Mouse (Mus musculus) CH12.LX (cell line): ENCODE data around the gene Cacna1i. TPM values are rescaled to one million over a fixed set of nuclear protein-coding genes. Genes with fewer than 3 reads are reported as not detected.

Source experiments
- DNase-seq: peaks from one replicate; pipeline ENCODE4 v3.0.0-alpha.2; 2013; ENCODE audit errors: extremely low read depth
- H3K27ac ChIP-seq: 2 replicates; pipeline ENCODE4 v1.5.1; 2012; ENCODE audit warnings: low read depth, mild to moderate bottlenecking, control low read depth, moderate library complexity; ENCODE audit not compliant: insufficient read depth
- H3K27me3 ChIP-seq: replicated peaks from 2 replicates; pipeline ENCODE3; 2012; ENCODE audit warnings: inconsistent platforms
- H3K36me3 ChIP-seq, 2 experiments: replicated peaks in 1 of 2; 2 replicates each; pipeline versions ENCODE3 to v1.6.1; 2012; ENCODE audit warnings: inconsistent platforms in 1 of 2, low read length in 1 of 2, mild to moderate bottlenecking in 1 of 2, mixed read lengths in 1 of 2, moderate library complexity in 1 of 2; ENCODE audit not compliant: control insufficient read depth in 1 of 2, insufficient read depth in 1 of 2
- H3K4me1 ChIP-seq, 2 experiments: 2 replicates each; pipeline ENCODE4 v1.6.1; 2012; ENCODE audit warnings: inconsistent platforms in 1 of 2, moderate library complexity in 1 of 2; ENCODE audit not compliant: insufficient read depth in 2 of 2, control insufficient read depth in 1 of 2
- H3K4me2 ChIP-seq: 2 replicates; pipeline ENCODE4 v1.6.1; 2012; ENCODE audit warnings: low read depth, mild to moderate bottlenecking, control low read depth; ENCODE audit not compliant: poor library complexity, insufficient read depth, severe bottlenecking
- H3K4me3 ChIP-seq, 3 experiments: fragments of 150-350 bp in 1 of 3; sonication (generic) in 1 of 3; replicated peaks in 1 of 3; 2 replicates each; pipeline versions ENCODE3 to v1.5.1; 2011 to 2012; ENCODE audit warnings: low read depth in 2 of 3, low read length in 2 of 3, mild to moderate bottlenecking in 2 of 3, moderate library complexity in 2 of 3, control low read depth in 1 of 3, improper control_type of control experiment in 1 of 3, inconsistent platforms in 1 of 3, mixed read lengths in 1 of 3; ENCODE audit not compliant: poor library complexity in 1 of 3
- H3K79me2 ChIP-seq: replicated peaks from 2 replicates; pipeline ENCODE4 v1.6.1; 2012; ENCODE audit warnings: mild to moderate bottlenecking, moderate library complexity; ENCODE audit not compliant: control insufficient read depth, poor library complexity, insufficient read depth, severe bottlenecking; ENCODE audit errors: extremely low read depth
- H3K9ac ChIP-seq: 2 replicates; pipeline ENCODE4 v1.6.1; 2012; ENCODE audit warnings: low read depth, mild to moderate bottlenecking, control low read depth, moderate library complexity; ENCODE audit not compliant: insufficient read depth
- H3K9me3 ChIP-seq: replicated peaks from 2 replicates; pipeline ENCODE3; 2012; ENCODE audit warnings: low read length, inconsistent platforms, mixed read lengths
- BHLHE40 ChIP-seq: IDR thresholded peaks from 2 replicates; pipeline ENCODE4 v1.6.1; 2011; ENCODE audit warnings: mild to moderate bottlenecking, low read depth, low read length, improper control_type of control experiment
- CHD2 ChIP-seq: IDR thresholded peaks from 2 replicates; pipeline ENCODE4 v1.6.1; 2011; ENCODE audit warnings: low read length, improper control_type of control experiment
- CTCF ChIP-seq, 2 experiments: IDR thresholded peaks in 1 of 2; conservative IDR thresholded peaks in 1 of 2; 2 replicates each; pipeline ENCODE4 v1.5.1; 2011 to 2012; ENCODE audit warnings: low read depth in 2 of 2, low read length in 2 of 2, improper control_type of control experiment in 1 of 2, inconsistent platforms in 1 of 2, mild to moderate bottlenecking in 1 of 2, moderate library complexity in 1 of 2
- E2F4 ChIP-seq: IDR thresholded peaks from 2 replicates; pipeline ENCODE4 v1.6.1; 2011; ENCODE audit warnings: low read depth, low read length, improper control_type of control experiment; ENCODE audit not compliant: insufficient replicate concordance
- HCFC1 ChIP-seq: IDR thresholded peaks from 2 replicates; pipeline ENCODE4 v1.6.1; 2012; ENCODE audit warnings: low read depth, mild to moderate bottlenecking, inconsistent platforms, low read length, improper control_type of control experiment
- JUND ChIP-seq: conservative IDR thresholded peaks from 2 replicates; pipeline ENCODE4 v1.6.1; 2011; ENCODE audit warnings: low read depth, low read length, improper control_type of control experiment
- MAFK ChIP-seq: IDR thresholded peaks from 2 replicates; pipeline ENCODE4 v1.6.1; 2011; ENCODE audit warnings: low read length, improper control_type of control experiment; ENCODE audit not compliant: insufficient replicate concordance
- MEF2A ChIP-seq: IDR thresholded peaks from 2 replicates; pipeline ENCODE4 v1.6.1; 2014; ENCODE audit warnings: low read depth, mild to moderate bottlenecking, inconsistent platforms, low read length, improper control_type of control experiment, borderline replicate concordance
- MYC ChIP-seq: IDR thresholded peaks from 2 replicates; pipeline ENCODE4 v1.6.1; 2011; ENCODE audit warnings: low read depth, mild to moderate bottlenecking, improper control_type of control experiment, low read length
- NRF1 ChIP-seq: IDR thresholded peaks from 2 replicates; pipeline ENCODE4 v1.6.1; 2014; ENCODE audit warnings: low read depth, mild to moderate bottlenecking, inconsistent platforms, low read length, improper control_type of control experiment, moderate library complexity
- PAX5 ChIP-seq: IDR thresholded peaks from 2 replicates; pipeline ENCODE4 v1.6.1; 2012; ENCODE audit warnings: low read length, inconsistent platforms, mixed read lengths
- POLR2A ChIP-seq: IDR thresholded peaks from 2 replicates; pipeline ENCODE4 v1.6.1; 2011; ENCODE audit warnings: low read depth, mild to moderate bottlenecking, improper control_type of control experiment, low read length
- POLR2AphosphoS2 ChIP-seq: IDR thresholded peaks from 2 replicates; pipeline ENCODE4 v1.6.1; 2011; ENCODE audit warnings: low read depth, low read length, improper control_type of control experiment
- SMC3 ChIP-seq: IDR thresholded peaks from 2 replicates; pipeline ENCODE4 v1.6.1; 2011; ENCODE audit warnings: low read depth, low read length, improper control_type of control experiment
- TBP ChIP-seq: conservative IDR thresholded peaks from 2 replicates; pipeline ENCODE4 v1.6.1; 2011; ENCODE audit warnings: low read depth, low read length, improper control_type of control experiment
- UBTF ChIP-seq: IDR thresholded peaks from 2 replicates; pipeline ENCODE4 v1.6.1; 2012; ENCODE audit warnings: low read depth, mild to moderate bottlenecking, inconsistent platforms, low read length, improper control_type of control experiment, moderate library complexity
- ZKSCAN1 ChIP-seq: IDR thresholded peaks from 2 replicates; pipeline ENCODE4 v1.6.1; 2012; ENCODE audit warnings: low read depth, inconsistent platforms, low read length, improper control_type of control experiment, borderline replicate concordance
- ZMIZ1 ChIP-seq: IDR thresholded peaks from 2 replicates; pipeline ENCODE4 v1.6.1; 2012; ENCODE audit warnings: low read depth, mild to moderate bottlenecking, inconsistent platforms, low read length, improper control_type of control experiment
- dilution Hi-C: fragments of 300-500 bp; cut with MboI; formaldehyde crosslinking; loops from 2 replicates; pipeline ENCODE4 v1.14.3; 2020; ENCODE audit warnings: low sequenced_read_pairs; ENCODE audit not compliant: extremely low pct_unique_long_range_greater_than_20kb, extremely low pct_ligation_motif_present
- in situ Hi-C: fragments of 300-500 bp; cut with MboI; formaldehyde crosslinking; loops from 3 replicates; pipeline ENCODE4 v1.14.3; 2019; ENCODE audit warnings: low sequenced_read_pairs, low pct_ligation_motif_present, low pct_unique_long_range_greater_than_20kb, mixed read lengths
- polyA plus RNA-seq: library from polyadenylated mRNA; unstranded; fragments of >175 nt; gene quantifications from 2 replicates; pipeline ENCODE4 v1.2.1, GENCODE M21; 2012; ENCODE audit warnings: low read depth; ENCODE audit not compliant: insufficient read length
- total RNA-seq, 2 experiments: library from RNA; depleted of rRNA; stranded (reverse); fragments of 300-350 nt in 1 of 2; fragments of >200 nt in 1 of 2; gene quantifications; 2 replicates each; pipeline ENCODE4 v1.2.3; 2012 to 2014

Gene Cacna1i
- total and polyA plus RNA-seq, 3 experiments = under 0.01 TPM; not detected in 2

DNA sequence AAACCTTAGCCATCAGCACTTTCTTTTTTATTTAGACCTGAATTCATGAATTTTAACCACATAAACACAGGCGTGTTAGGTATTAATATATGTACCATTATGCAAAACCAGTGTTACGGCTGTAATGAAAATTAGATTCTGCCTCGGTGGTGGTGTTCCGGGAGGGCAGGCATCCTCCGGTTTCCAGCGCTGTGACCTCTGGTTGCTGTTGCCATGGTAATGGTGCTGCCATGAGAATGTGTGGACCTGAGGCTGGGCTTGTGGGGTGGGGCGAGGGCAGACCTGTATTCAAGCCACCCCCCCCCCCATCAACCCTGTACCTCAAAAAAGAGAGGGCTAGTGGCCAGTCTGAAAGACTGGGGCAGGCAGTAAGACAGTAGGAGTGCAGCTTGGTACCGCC lies 114.9 kb downstream of the Cacna1i start:
- DNase-seq = no peak
- no peak for TF ChIP-seq JUND
- no peak for TF ChIP-seq POLR2A
- no peak for TF ChIP-seq POLR2AphosphoS2
- TF ChIP-seq ZMIZ1 = no peak
- TF ChIP-seq TBP = no peak
- no peak for TF ChIP-seq ZKSCAN1
- no peak for TF ChIP-seq CTCF (conservative IDR thresholded peaks at IDR 0.05 in 1 of 2, IDR thresholded peaks at IDR 0.05 in 1 of 2; ENCODE audit: low read depth in 2 of 2, low read length in 2 of 2)
- H3K79me2 ChIP-seq = no peaks in the 10 kb centered on the region
- H3K4me3 ChIP-seq = no peak overlapping the region
- peaks cover 65% of the 10 kb centered on the region for H3K27me3 ChIP-seq
- H3K36me3 ChIP-seq = no peaks in the 10 kb centered on the region
- dilution Hi-C loops = no loop called here
- no peak overlapping the region for H3K9ac ChIP-seq
- H3K9me3 ChIP-seq = peaks cover 27% of the 10 kb centered on the region
- no peak overlapping the region for H3K4me2 ChIP-seq
- no peaks in the 10 kb centered on the region for H3K4me1 ChIP-seq
- no peak overlapping the region for H3K27ac ChIP-seq
- in situ Hi-C loops = no loop called here

DNA sequence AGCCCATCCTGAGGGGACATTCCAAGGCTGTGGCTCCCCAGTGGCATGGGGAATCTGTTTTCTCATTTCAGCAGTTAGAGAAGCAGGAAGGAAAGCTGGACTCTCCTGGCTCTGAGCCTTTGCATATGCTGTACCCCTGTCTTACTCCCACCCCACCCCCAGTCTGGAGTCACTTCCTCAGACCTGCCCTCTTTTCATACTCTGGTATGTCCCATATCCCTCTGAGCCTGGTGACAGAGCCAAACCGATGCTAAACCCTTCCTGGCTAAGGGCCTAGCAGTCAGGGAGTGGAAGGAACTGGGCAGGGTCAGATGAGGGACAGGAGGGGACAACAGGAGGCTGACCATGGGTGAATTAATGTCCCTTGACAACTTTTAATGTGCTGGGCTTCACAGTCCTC lies 120.8 kb downstream of the Cacna1i start:
- H3K4me3 ChIP-seq = no peak overlapping the region
- in situ Hi-C loops = no loop called here
- no peak overlapping the region for H3K27ac ChIP-seq
- no peaks in the 10 kb centered on the region for H3K79me2 ChIP-seq
- H3K9ac ChIP-seq = no peak overlapping the region
- no peaks in the 10 kb centered on the region for H3K4me1 ChIP-seq
- no peak overlapping the region for H3K4me2 ChIP-seq
- H3K9me3 ChIP-seq = peaks cover 14% of the 10 kb centered on the region
- no peak for TF ChIP-seq BHLHE40
- TF ChIP-seq POLR2A = no peak
- no peak for TF ChIP-seq HCFC1
- no peak for TF ChIP-seq MAFK
- no peak for TF ChIP-seq MEF2A
- no peak for TF ChIP-seq UBTF
- TF ChIP-seq ZKSCAN1 = no peak
- TF ChIP-seq MYC = no peak
- no peak for TF ChIP-seq CHD2
- no peak for TF ChIP-seq CTCF (conservative IDR thresholded peaks at IDR 0.05 in 1 of 2, IDR thresholded peaks at IDR 0.05 in 1 of 2; ENCODE audit: low read depth in 2 of 2, low read length in 2 of 2)
- TF ChIP-seq, all 38 proteins: peak for 0
- dilution Hi-C loops = no loop called here
- Histone ChIP-seq H3K27me3 (peaks cover 85% of the 10 kb centered on the region), H3K36me3 (no peaks in the 10 kb centered on the region)
- no peak for DNase-seq

DNA sequence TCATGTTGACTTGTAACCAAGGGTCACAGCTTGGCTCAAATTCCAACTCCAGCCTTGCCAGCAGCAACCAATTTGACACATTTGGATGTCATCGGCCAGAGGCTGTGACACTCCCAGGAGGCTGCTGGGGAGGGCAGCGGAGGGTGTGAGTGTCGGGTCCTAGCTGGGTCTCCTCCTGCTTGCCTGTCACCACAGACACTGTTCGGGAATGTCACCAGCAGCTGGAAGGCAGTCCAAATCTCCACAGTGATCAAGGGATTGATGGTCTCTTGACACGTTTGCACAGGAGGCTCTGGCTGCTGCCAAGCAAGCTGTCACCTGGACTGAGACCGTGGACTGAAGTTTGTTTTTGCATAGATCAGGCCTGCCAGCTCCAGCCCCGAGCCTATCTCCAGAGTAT lies 123.6 kb downstream of the Cacna1i start:
- no peaks in the 10 kb centered on the region for H3K4me1 ChIP-seq
- H3K9ac ChIP-seq = no peak overlapping the region
- dilution Hi-C loops (no loop called here), in situ Hi-C loops (no loop called here)
- TF ChIP-seq PAX5 = no peak
- no peak for TF ChIP-seq E2F4
- no peak for TF ChIP-seq ZMIZ1
- TF ChIP-seq SMC3 = no peak
- TF ChIP-seq MAFK = no peak
- TF ChIP-seq CTCF (conservative IDR thresholded peaks at IDR 0.05 in 1 of 2, IDR thresholded peaks at IDR 0.05 in 1 of 2; ENCODE audit: low read depth in 2 of 2, low read length in 2 of 2) = no peak
- TF ChIP-seq POLR2AphosphoS2 = no peak
- TF ChIP-seq NRF1 = no peak
- TF ChIP-seq TBP = no peak
- TF ChIP-seq CHD2 = no peak
- DNase-seq = no peak
- no peak overlapping the region for H3K4me3 ChIP-seq
- no peak overlapping the region for H3K27ac ChIP-seq
- peaks cover 97% of the 10 kb centered on the region for H3K27me3 ChIP-seq
- no peaks in the 10 kb centered on the region for H3K79me2 ChIP-seq
- no peak overlapping the region for H3K4me2 ChIP-seq
- peaks cover 3% of the 10 kb centered on the region for H3K9me3 ChIP-seq
- H3K36me3 ChIP-seq = no peaks in the 10 kb centered on the region
